Mouse (Mus musculus): ENCODE data around the gene Smg6. TPM values are rescaled to one million over a fixed set of nuclear protein-coding genes. Genes with fewer than 3 reads are reported as not detected.
A peak's percentile ranks its signal among the peaks of the same experiment; 100 is the strongest.

The Smg6 gene
- polyA plus RNA-seq, 1 experiment from 2014 or later = 11.0 TPM

GRCm38 (mm10) chr11:75210755-75211154, 285.1 kb downstream of the Smg6 start:
- Histone ChIP-seq H3K9ac (peak overlapping the region; percentile 21; the same call in 1 of the 2 replicates), H3K4me1 (peaks cover 77% of the 10 kb centered on the region), H3K27ac (replicated peaks) (peak overlapping the region; percentile 99), H3K36me3 (no peaks in the 10 kb centered on the region), H3K27me3 (replicated peaks) (peaks cover 17% of the 10 kb centered on the region; the same call in 1 of the 2 replicates), H3K4me3 (no peak overlapping the region), H3K9me3 (no peaks in the 10 kb centered on the region), H3K4me2 (no peak overlapping the region)
- no peak for ATAC-seq (ENCODE audit: extremely low read depth, insufficient number of reproducible peaks, low FRiP score, low TSS enrichment)
- 62% methylated on average over 6 of the region's 6 CpGs for WGBS

- Histone ChIP-seq H3K9ac (peak overlapping the region; percentile 75), H3K9me3 (no peaks in the 10 kb centered on the region), H3K27me3 (replicated peaks) (peaks cover 23% of the 10 kb centered on the region), H3K4me1 (peaks cover 84% of the 10 kb centered on the region), H3K36me3 (no peaks in the 10 kb centered on the region), H3K27ac (replicated peaks) (peak overlapping the region; percentile 99), H3K4me3 (0 out of 2 replicates have a peak overlapping the region, but pooled peaks have one; percentile 8), H3K4me2 (peak overlapping the region; percentile 52)
- 34% methylated on average over 8 of the region's 8 CpGs for WGBS
- ATAC-seq (ENCODE audit: extremely low read depth, insufficient number of reproducible peaks, low FRiP score, low TSS enrichment) = peak; percentile 7; the same call in 1 of the 2 replicates
These were observed 286.5 kb downstream of the Smg6 start for GRCm38 (mm10) chr11:75212031-75212667.

GRCm38 (mm10) chr11:75212876-75213275, 287.3 kb downstream of the Smg6 start:
- Histone ChIP-seq H3K27me3 (replicated peaks) (peaks cover 23% of the 10 kb centered on the region), H3K36me3 (no peaks in the 10 kb centered on the region), H3K9ac (peak overlapping the region; percentile 75; the same call in 1 of the 2 replicates), H3K4me2 (peak overlapping the region; percentile 52), H3K9me3 (no peaks in the 10 kb centered on the region), H3K4me3 (no peak overlapping the region), H3K4me1 (peaks cover 84% of the 10 kb centered on the region), H3K27ac (replicated peaks) (peak overlapping the region; percentile 99)
- WGBS = 42% methylated on average over 3 of the region's 3 CpGs
- ATAC-seq (ENCODE audit: extremely low read depth, insufficient number of reproducible peaks, low FRiP score, low TSS enrichment) = no peak

GRCm38 (mm10) chr11:75213372-75214080, 287.9 kb downstream of the Smg6 start:
- peaks cover 23% of the 10 kb centered on the region for H3K27me3 ChIP-seq (replicated peaks)
- H3K4me3 ChIP-seq = peak overlapping the region; percentile 45
- WGBS = 6% methylated on average over 34 of the region's 35 CpGs
- H3K4me1 ChIP-seq = peaks cover 79% of the 10 kb centered on the region
- H3K36me3 ChIP-seq = no peaks in the 10 kb centered on the region
- H3K4me2 ChIP-seq = peak overlapping the region; percentile 74
- ATAC-seq (ENCODE audit: extremely low read depth, insufficient number of reproducible peaks, low FRiP score, low TSS enrichment) = no peak
- H3K9me3 ChIP-seq = no peaks in the 10 kb centered on the region
- H3K9ac ChIP-seq = peak overlapping the region; percentile 79
- peak overlapping the region; percentile 99 for H3K27ac ChIP-seq (replicated peaks)

MicroRNAs within 50 kb of the gene (microRNA counts, 519-probe panel; counts per million panel counts)
- microRNA mmu-miR-132 (3,095 counts per million, percentile 67 among the panel's probes with 10 or more counts), microRNA mmu-miR-212 (209 counts per million, percentile 61 among the panel's probes with 10 or more counts)

Small RNA genes within 50 kb of the gene (microRNA-seq; reads per million reads assigned to microRNA genes)
- gene Mir132 = 194 reads per million, percentile 62 among the genes with 10 or more reads in this experiment
- gene Mir212 = 20.4 reads per million, percentile 35 among the genes with 10 or more reads in this experiment

Other genes starting within 250 kb of the Smg6 start
- gene Pafah1b1, start 201.2 kb upstream of the Smg6 start, polyA plus RNA-seq (2015; fragmentation: Nextera tagmentation; extraction: Ambion mirVana) = 34.6 and 47.6 TPM in 2 replicates
- gene Mettl16, start 155.0 kb upstream of the Smg6 start, polyA plus RNA-seq (2015; fragmentation: Nextera tagmentation; extraction: Ambion mirVana) = 29.2 and 32.8 TPM in 2 replicates
- gene Mnt, start 94.9 kb upstream of the Smg6 start, polyA plus RNA-seq (2015; fragmentation: Nextera tagmentation; extraction: Ambion mirVana) = 3.3 and 3.5 TPM in 2 replicates
- 4.2 and 4.9 TPM in 2 replicates for gene Sgsm2, start 28.8 kb upstream of the Smg6 start, polyA plus RNA-seq (2015; fragmentation: Nextera tagmentation; extraction: Ambion mirVana)
- gene Tsr1, start 27.8 kb upstream of the Smg6 start, polyA plus RNA-seq (2015; fragmentation: Nextera tagmentation; extraction: Ambion mirVana) = 26.5 and 27.4 TPM in 2 replicates
- gene Srr, start 125 bp downstream of the Smg6 start, polyA plus RNA-seq (2015; fragmentation: Nextera tagmentation; extraction: Ambion mirVana) = 16.6 and 17.4 TPM in 2 replicates
- 9.4 and 9.5 TPM in 2 replicates for gene Hic1, start 243.7 kb downstream of the Smg6 start, polyA plus RNA-seq (2015; fragmentation: Nextera tagmentation; extraction: Ambion mirVana)

Measured in heart, embryonic 13.5 days (tissue).